Mouse (Mus musculus) thymus, adult 2 months (tissue): ENCODE measurements at regions not wholly inside any gene's neighbourhood (a gene's known extent, or its start where the extent isn't known, plus 50 kb on each side); places are given as distances from the start of the nearest gene placed in this dataset.

Experiments used
- CTCF ChIP-seq: fragments of 200-500 bp; IDR thresholded peaks from 2 replicates; pipeline ENCODE4 v1.5.1; 2012; ENCODE audit warnings: mild to moderate bottlenecking, control low read depth, low read length, moderate library complexity, borderline replicate concordance; ENCODE audit not compliant: control insufficient read depth, poor library complexity, insufficient read depth; ENCODE audit errors: extremely low read depth
- POLR2A ChIP-seq: fragments of 200-500 bp; IDR thresholded peaks from 2 replicates; pipeline ENCODE4 v1.6.1; 2012; ENCODE audit warnings: mild to moderate bottlenecking, low read length, control low read depth, moderate library complexity; ENCODE audit not compliant: control insufficient read depth, poor library complexity, insufficient read depth; ENCODE audit errors: extremely low read depth

GRCm38 (mm10) chr13:111142757-111143420 is 111.9 kb upstream of the Actbl2 start:
- TF ChIP-seq POLR2A (no peak), CTCF (no peak)
